In the genomic region with DNA sequence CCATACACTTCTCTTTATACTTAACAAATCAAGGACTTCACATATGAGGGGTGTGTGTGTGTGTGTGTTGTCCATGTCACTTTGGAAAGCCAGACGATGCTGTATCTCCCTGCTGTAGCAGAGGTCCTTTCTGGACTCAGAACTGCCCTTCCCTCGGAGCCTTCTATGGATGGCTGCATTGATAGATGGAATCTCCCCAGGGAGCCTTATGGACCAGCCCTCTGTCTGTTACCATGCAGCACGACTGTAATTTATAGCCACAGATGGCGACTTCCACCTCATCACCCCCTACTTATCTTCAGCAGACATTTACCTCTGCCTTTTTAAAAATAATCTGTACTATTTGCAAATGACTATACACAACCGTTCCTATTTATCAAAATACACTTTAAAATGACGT, we compare ENCODE assay signal across 15 mouse cellular contexts.
DNase-seq lines count a peak whose midpoint lies in the region; ATAC-seq and TF ChIP-seq lines count a peak whose summit lies in the region.
"Had no signal": no experiment of that assay in that cellular context is flagged by ENCODE, and none has a peak within 500 bp of the region (broad histone marks: within the 10 kb centered on the region; RNA-seq: fewer than 3 reads in every experiment).

No protein-coding gene starts in this region.

- WGBS in hindbrain, embryonic 13.5 days = 27% methylated on average over 6 of the region's 6 CpGs
- 40% methylated on average over 6 of the region's 6 CpGs for WGBS in midbrain, postnatal 0 days

- peak; percentile 67 for DNase-seq in cerebellum, adult 9-10 months
- DNase-seq in cerebellum, adult 11 months = no peak
- peak; percentile 61 for DNase-seq in cerebellum, adult 9-11 months
- DNase-seq in midbrain, postnatal 0 days (ENCODE audit: low spot score) = peak; percentile 79
- DNase-seq in ovary, postnatal 14 days (ENCODE audit: low spot score) = no peak
- no peak for DNase-seq in heart, postnatal 14 days
- DNase-seq in adrenal gland, adult 18-20 months (ENCODE audit: low spot score in 2 of 2) = no peak
- DNase-seq: adrenal gland, postnatal 14 days; heart, adult 11 months; kidney, adult 2 months; lung, postnatal 14 days; thymus, adult 18-20 months had no signal

- peak overlapping the region; percentile 80 for H3K27ac ChIP-seq in hindbrain, embryonic 13.5 days
- no peak overlapping the region for H3K27ac ChIP-seq in midbrain, postnatal 0 days (ENCODE audit: low read depth, low read length)
- H3K27ac ChIP-seq: embryonic facial prominence, embryonic 15.5 days; liver, embryonic 12.5 days had no signal

- ATAC-seq in hindbrain, embryonic 13.5 days (ENCODE audit: low FRiP score) = 0 out of 2 replicates have a peak, but pooled peaks have one; percentile 29
- no peak for ATAC-seq in midbrain, postnatal 0 days (ENCODE audit: low FRiP score)
- ATAC-seq: liver, embryonic 12.5 days had no signal

- H3K9me3 ChIP-seq in hindbrain, embryonic 13.5 days = no peaks in the 10 kb centered on the region
- H3K9me3 ChIP-seq in midbrain, postnatal 0 days (ENCODE audit: low read length) = no peaks in the 10 kb centered on the region
- H3K9me3 ChIP-seq: embryonic facial prominence, embryonic 15.5 days; liver, embryonic 12.5 days had no signal

- H3K27me3 ChIP-seq in hindbrain, embryonic 13.5 days = no peaks in the 10 kb centered on the region
- no peaks in the 10 kb centered on the region for H3K27me3 ChIP-seq in midbrain, postnatal 0 days (ENCODE audit: insufficient read depth, low read length)
- H3K27me3 ChIP-seq: embryonic facial prominence, embryonic 15.5 days; liver, embryonic 12.5 days had no signal

- no peak for TF ChIP-seq CTCF in midbrain, postnatal 0 days (IDR thresholded peaks at IDR 0.05)

- H3K4me2 ChIP-seq in hindbrain, embryonic 13.5 days = no peak overlapping the region
- no peak overlapping the region for H3K4me2 ChIP-seq in midbrain, postnatal 0 days (ENCODE audit: low read depth, low read length, poor library complexity, severe bottlenecking)
- H3K4me2 ChIP-seq: embryonic facial prominence, embryonic 15.5 days; liver, embryonic 12.5 days had no signal

- intact Hi-C loops in heart, postnatal 14 days (cut with DNase I) = no loop called here

- H3K4me3 ChIP-seq in hindbrain, embryonic 13.5 days = no peak overlapping the region
- H3K4me3 ChIP-seq in midbrain, postnatal 0 days (ENCODE audit: low read depth, low read length) = no peak overlapping the region
- H3K4me3 ChIP-seq: embryonic facial prominence, embryonic 15.5 days; liver, embryonic 12.5 days had no signal

- H3K36me3 ChIP-seq in hindbrain, embryonic 13.5 days = no peaks in the 10 kb centered on the region
- no peaks in the 10 kb centered on the region for H3K36me3 ChIP-seq in midbrain, postnatal 0 days (ENCODE audit: insufficient read depth, low read length)
- H3K36me3 ChIP-seq: embryonic facial prominence, embryonic 15.5 days; liver, embryonic 12.5 days had no signal

- peaks cover 61% of the 10 kb centered on the region for H3K4me1 ChIP-seq in hindbrain, embryonic 13.5 days (replicated peaks)
- H3K4me1 ChIP-seq in midbrain, postnatal 0 days (ENCODE audit: insufficient read depth, low read length) = peaks cover 7% of the 10 kb centered on the region; the same call in 1 of the 2 replicates
- H3K4me1 ChIP-seq: embryonic facial prominence, embryonic 15.5 days; liver, embryonic 12.5 days had no signal

- H3K9ac ChIP-seq in hindbrain, embryonic 13.5 days = 0 out of 2 replicates have a peak overlapping the region, but pooled peaks have one; percentile 24
- no peak overlapping the region for H3K9ac ChIP-seq in midbrain, postnatal 0 days (replicated peaks; ENCODE audit: low read length, poor library complexity, severe bottlenecking)
- H3K9ac ChIP-seq: embryonic facial prominence, embryonic 15.5 days; liver, embryonic 12.5 days had no signal

Comparison
In these comparisons a context has a peak if more than half of its experiments do, and no peak if none do; other contexts are left out.
1. DNase-seq: peak in cerebellum, adult 9-10 months (single experiment), cerebellum, adult 9-11 months (single experiment) and midbrain, postnatal 0 days (single experiment); none in cerebellum, adult 11 months (single experiment), ovary, postnatal 14 days (single experiment), heart, postnatal 14 days (0 of 2) and adrenal gland, adult 18-20 months (0 of 2).